Mouse (Mus musculus) CD4-positive, CD25-positive, alpha-beta regulatory T cell, adult 2 months (primary cell): ENCODE measurements around the gene Tdrd1.
"Not testable (repeated sequence)": the region's sequence is repeated elsewhere in the genome, so short reads cannot be mapped to it uniquely, and the experiment has no call there.

Experiments
- DNase-seq: peaks from one replicate; pipeline ENCODE4 v3.0.0-alpha.2; 2012; ENCODE audit warnings: low read depth, low spot score

The Tdrd1 gene

DNA sequence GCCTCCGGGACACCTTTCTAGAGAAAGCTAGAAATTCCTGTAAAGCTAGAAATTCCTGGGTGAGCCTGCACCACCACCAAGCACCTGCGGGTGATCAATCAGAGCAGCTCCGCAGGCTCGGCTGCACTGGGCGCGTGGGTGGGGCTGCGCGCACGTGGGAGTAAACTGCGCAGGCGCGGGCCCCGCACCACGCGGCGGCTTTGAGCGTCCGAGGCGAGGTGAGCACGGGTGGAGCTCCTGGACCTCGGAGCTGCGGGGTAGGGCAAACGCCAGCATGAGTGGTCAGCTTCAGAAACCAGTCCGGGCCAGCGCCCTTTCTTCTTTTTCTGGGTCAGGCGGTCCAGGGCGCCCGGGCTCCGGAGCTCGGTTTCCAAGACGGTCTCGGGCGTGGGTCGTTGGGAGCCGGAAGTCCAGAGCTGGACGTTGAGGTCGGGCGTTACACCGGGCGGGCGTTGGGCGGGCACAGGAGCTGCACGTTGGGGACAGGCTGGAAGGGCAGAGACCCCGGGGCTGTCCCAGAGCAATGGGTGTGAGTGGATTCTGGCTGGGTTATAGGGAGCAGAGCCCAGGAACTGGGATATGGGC is at the start of gene Tdrd1:
Gene Tdrd1 (plus strand): TSS at position 163 of the 585 bp plus-strand sequence.
- peak; percentile 34 for DNase-seq

- DNase-seq, result peak; percentile 67
These were observed 49.2 kb upstream of the Tdrd1 start for GRCm38 (mm10) chr19:56776719-56777382.

DNA sequence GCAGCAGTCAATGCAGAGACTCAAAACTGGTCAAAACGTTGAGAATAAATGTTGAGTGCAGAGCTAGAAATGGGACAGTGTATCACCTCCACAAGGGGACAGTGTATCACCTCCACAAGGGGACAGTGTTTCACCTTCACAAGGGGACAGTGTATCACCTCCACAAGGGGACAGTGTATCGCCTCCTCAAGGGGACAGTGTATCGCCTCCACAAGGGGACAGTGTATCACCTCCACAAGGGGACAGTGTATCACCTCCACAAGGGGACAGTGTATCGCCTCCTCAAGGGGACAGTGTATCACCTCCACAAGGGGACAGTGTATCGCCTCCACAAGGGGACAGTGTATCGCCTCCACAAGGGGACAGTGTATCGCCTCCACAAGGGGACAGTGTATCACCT is 47.5 kb upstream of the Tdrd1 start:
- DNase-seq, result not testable (repeated sequence)

GRCm38 (mm10) chr19:56787911-56788310 is 38.1 kb upstream of the Tdrd1 start:
- DNase-seq, result no peak

GRCm38 (mm10) chr19:56788952-56789351 is 37.1 kb upstream of the Tdrd1 start:
- DNase-seq, result no peak

GRCm38 (mm10) chr19:56797376-56797775 is 28.6 kb upstream of the Tdrd1 start:
- DNase-seq, result no peak

- no peak for DNase-seq
These were observed 25.8 kb upstream of the Tdrd1 start for GRCm38 (mm10) chr19:56800226-56800625.

- no peak for DNase-seq
These were observed 24.9 kb upstream of the Tdrd1 start for GRCm38 (mm10) chr19:56800930-56801655.

DNA sequence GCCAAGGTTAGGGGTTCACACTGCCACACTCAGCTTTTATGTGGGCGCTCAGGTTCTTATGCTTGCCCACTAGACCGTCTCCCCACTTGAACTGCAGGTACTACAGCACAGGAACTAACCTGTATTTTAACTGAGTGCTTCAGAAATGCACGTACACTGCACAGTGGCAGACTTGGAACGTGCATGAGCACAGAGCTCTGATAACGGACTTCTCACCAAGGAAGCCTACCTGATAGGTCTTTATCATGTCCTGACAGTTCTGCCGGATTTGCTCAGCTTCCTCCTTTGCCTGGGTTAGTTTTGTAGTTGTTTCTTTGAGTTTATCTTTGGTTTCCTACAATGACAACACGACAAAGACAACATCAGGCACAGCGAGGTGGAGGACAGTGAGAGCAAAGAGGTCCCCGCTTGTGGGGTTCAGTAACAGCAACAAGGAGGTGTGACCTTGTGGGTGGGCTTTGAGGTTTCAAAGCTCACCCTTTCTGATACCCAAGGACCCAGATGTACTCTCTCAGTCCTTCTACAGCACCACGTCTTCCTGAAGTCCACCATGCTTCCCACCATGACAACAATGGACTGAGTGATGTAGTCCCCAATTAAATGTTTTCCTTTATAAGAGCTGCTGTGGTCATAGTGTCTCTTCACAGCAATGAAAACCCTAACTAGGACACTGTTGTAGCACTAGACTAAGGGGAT is 24.2 kb upstream of the Tdrd1 start:
- no peak for DNase-seq

GRCm38 (mm10) chr19:56802352-56802746 is 23.7 kb upstream of the Tdrd1 start:
- DNase-seq, result no peak

- no peak for DNase-seq
These were observed 20.6 kb upstream of the Tdrd1 start for GRCm38 (mm10) chr19:56805366-56805765.

DNA sequence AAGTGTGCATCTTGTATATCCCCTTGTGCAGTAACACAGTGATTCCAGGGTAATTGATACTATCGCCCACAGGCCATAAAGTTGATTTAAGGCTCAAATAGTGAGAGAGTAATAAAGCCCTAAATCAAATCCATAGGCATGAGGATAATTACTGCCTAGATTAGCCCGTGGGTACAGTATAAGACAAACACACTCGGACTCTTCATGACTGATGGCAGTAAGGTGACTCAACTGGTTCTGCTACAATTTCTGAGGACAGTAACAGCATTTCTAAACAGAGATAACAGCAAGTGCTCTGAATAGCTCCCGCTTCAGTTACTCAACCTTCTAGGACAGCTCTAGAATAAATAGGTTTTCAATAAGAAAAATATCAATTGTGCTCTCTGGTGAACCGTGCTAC is 18.9 kb upstream of the Tdrd1 start:
- DNase-seq, result no peak

- DNase-seq, result peak; percentile 14
These were observed 17.2 kb upstream of the Tdrd1 start for GRCm38 (mm10) chr19:56808771-56809170.

DNA sequence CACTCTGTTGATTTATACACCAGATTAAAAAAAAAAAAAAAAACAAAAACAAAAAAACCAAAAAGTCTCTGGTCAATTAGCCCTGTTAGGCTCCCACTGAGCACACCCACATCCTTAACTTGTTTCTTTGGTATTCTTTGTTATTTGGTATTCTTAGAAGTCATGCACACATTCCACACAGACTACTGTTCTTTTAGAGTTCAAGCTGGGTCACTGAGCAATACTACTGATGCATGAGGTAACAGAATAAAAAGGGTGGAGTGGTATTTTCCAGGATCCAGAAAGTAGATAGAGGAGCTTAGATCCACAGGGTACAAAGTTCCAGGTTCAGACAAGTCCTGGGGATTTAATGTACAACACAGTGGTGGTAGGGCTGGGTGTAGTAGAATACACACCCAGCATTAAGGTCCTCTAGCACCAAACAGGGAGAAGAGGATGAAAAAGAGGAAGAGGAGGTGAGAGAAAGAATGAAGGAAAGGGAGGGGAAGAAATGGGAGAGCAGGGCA is 15.3 kb upstream of the Tdrd1 start:
- DNase-seq, result no peak

DNA sequence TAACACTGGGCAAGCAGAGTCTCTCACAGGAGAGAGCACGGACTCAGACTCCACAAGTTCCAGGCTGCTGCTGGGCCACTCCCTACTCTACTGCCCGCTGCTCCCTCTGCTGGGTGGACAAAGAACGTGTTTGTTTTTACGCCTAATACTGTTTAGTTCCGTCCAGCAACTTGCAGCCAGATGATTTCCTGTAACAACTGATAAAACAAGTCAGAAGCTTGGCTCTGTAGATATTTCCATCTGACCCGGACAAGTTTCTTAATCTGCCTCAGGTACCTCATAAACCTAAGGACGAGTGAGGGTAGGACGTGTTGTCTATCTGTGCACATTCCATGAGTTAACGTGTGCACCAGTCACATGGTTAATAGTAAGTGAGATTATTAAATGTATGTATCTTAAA is 14.4 kb upstream of the Tdrd1 start:
- peak; percentile 34 for DNase-seq

DNA sequence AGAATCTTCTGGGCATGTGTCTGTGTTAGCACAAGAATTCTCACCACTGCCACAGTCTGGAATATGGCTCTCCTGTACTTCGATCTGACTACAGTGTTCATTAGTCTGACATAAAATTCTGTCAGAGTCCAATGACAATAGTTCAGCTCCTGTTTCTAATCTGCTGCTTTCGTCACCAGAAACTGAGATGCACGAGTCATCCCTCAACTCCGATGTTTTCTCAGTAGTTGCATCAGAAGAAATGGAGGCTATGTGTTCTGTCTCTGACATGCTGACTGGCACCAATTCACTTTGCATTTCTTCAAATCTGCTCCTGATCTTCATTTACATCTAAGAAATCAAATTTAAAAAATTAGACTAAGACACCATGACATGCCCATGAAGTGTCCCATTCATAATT is 12.6 kb upstream of the Tdrd1 start:
- DNase-seq, result no peak

- DNase-seq, result no peak
These were observed 8.0 kb upstream of the Tdrd1 start for GRCm38 (mm10) chr19:56817851-56818526.

- peak; percentile 63 for DNase-seq
These were observed 4.8 kb upstream of the Tdrd1 start for GRCm38 (mm10) chr19:56821040-56821797.

- DNase-seq, result peak; percentile 97
These were observed 4.1 kb upstream of the Tdrd1 start, which contains the start of gene Ccdc186 for GRCm38 (mm10) chr19:56821798-56822447. Ccdc186 (minus strand) TSS chr19:56822190.

- no peak for DNase-seq
These were observed 3.6 kb upstream of the Tdrd1 start for GRCm38 (mm10) chr19:56822448-56822836.
